Mouse (Mus musculus) gastrocnemius, postnatal 10 days (tissue): ENCODE data around the gene Arl10. TPM values are rescaled to one million over a fixed set of nuclear protein-coding genes. Genes with fewer than 3 reads are reported as not detected.
A peak's percentile ranks its signal among the peaks of the same experiment; 100 is the strongest.
"Not testable (repeated sequence)": the region's sequence is repeated elsewhere in the genome, so short reads cannot be mapped to it uniquely, and the experiment has no call there.

Experiments
- DNase-seq: peaks from one replicate; pipeline ENCODE4 v3.0.0; 2021; ENCODE audit warnings: mixed read lengths
- total RNA-seq, 2 experiments: library from RNA; stranded (reverse); gene quantifications; 2 replicates each; pipeline ENCODE4 v1.2.3; 2021

Gene Arl10
- total RNA-seq, 2 experiments from 2014 or later, result 6.0 to 7.8 TPM

DNA sequence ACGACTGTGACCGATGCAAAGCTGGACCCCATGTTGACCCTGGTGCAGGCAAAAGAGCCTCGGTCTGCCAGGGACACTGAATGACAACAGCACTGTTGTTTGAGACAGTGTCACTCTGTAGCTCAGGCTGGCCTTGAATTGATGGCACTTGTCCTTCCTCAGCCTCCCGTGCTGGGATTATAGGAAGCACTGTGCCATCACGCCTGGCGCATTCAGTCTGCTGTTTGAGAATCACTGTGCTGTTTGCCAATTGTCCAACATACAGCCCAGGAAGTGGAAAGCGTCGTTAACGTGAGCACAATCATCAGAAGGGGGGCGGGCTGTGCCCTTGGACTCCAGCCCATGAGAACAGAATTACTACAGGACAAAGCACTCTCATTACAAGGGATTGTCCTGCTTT, 7.3 kb downstream of the Arl10 start:
- DNase-seq, result no peak

DNA sequence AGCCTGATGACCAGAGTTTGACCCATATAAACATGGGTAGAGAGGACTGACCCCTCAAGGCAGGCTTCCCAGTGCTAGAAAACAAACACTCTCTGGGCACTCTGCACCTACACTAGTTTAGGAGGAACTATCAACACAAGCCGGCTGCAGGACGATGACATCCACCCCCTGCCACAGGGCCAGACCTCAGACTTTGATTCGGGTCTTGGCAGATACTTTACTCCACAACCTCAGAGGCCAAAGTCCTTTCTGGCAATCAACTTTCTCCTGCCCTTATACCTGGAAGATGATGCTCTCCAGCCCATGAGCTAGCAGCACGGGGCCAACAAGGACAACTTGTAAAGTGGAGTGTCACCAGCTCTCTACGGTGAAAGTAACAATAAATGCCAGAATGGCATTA, 8.0 kb downstream of the Arl10 start:
- DNase-seq, result no peak

DNA sequence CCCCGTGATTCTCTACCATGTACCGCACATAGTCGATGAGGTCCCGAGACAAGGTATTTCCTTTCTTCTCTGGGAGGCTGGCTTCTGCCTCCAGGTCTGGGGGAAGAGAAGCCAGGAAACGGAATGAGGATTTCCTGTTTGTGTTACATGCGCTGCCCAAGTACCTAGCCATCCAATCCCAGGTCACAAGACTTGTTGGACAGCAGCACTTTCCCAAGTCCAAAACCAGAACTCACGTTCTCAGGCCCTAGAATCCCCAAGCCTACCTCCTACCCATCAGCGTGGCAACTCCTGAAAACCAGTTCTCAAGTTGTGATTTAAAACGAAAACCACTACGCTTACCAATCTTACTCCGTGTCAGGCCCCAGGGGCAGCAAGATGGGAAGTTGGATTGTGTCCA, 11.0 kb downstream of the Arl10 start:
- DNase-seq, result no peak

DNA sequence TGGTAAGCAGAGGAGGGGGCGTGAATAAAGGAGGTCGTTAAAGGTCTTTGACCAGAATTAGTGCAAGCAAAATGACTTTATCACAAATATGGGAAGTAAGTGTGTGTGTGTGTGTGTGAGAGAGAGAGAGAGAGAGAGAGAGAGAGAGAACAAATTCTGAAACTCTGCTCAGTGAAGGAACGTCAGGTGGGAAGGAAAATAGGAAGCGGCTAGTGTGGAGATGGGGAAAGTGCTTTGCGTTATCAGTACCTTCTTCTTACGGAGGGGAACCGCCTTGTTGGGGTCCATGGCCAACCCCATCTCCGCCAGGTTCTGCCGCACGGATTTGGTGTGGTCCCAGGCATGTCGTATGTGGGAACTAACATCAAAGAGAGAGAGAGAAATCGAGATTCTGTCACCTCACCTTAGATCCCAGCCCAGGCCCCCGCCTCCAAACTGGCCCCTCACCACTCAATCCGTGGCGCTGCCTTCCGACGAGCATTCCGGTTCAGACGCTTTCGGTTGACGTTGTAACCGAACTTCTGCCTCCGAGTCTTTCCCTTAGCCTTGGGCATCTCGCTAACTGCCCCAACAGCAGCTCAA, 14.7 kb downstream of the Arl10 start:
- no peak for DNase-seq

DNA sequence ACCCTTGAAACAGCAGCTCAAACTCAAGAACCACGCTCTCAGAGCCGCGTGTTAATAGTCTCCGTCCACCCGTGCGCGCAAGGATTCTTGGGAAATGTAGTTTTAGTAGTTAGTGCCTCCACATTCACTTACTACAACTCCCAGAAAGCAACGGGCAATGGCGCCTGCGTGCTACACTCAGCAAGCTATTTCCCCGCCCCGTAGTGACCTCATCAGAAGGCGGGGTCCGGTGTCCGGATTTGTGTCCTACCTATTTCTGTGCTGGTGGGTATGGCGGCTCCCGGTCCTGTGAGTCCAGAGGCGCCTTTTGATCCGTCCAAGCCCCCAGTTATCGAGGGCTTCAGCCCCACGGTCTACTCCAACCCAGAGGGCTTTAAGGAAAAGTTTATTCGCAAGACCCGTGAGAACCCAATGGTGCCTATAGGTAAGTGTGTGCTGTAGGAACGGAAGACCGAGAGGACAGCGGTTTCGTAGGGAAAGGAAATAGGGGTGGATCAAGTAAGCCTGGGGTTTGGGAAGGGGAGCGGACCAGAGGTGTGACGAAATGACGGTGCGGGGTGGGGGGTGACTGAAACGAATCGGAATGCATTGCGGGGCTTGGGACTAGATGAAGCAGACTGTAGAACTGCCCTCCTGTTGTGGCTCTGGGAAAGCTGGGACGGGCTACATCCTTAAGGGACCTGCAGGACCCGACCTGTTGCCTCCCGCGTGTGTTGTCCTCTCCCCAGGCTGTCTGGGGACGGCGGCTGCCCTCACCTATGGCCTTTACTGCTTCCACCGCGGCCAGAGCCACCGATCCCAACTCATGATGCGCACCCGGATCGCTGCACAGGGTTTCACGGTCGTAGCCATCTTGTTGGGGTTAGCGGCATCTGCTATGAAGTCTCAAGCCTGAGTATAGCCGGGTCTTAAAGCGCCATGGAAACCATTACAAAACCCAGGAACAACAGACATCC, 15.5 kb downstream of the Arl10 start, which contains the start of the genes Nop16 and Higd2a:
Gene Nop16, minus strand, starts transcription at position 95 of the 956 bp plus-strand sequence.
Gene Higd2a, plus strand, starts transcription at position 212 of the 956 bp plus-strand sequence.
- DNase-seq, result peak; percentile 90

DNA sequence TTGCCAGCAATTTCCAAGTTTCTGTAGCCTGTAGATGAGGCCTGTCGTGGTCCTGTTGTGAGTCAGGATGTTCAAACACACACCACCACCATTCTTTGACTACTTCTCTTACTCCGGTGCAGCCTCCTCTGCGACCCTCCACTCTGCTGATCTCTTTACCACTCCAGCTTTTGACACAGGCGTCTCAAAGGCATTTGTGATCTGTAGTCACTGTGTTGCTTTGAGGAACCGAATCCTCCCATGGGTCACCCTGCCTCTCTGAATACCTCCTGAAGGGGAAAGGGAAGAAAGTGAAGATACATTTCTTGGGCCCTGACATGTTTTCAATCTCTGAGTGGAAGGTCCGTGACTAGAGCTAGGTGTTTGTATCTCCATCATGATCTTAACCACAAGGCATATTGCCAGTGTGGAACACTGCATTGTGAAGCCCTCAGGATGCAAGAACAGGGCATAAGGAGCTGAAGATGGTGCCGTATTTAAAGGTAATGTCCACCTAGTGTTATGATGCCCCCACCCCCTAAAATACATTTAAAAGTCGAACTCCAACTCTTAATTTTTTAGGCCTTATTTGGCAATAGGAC, 17.1 kb downstream of the Arl10 start:
- DNase-seq, result no peak

DNA sequence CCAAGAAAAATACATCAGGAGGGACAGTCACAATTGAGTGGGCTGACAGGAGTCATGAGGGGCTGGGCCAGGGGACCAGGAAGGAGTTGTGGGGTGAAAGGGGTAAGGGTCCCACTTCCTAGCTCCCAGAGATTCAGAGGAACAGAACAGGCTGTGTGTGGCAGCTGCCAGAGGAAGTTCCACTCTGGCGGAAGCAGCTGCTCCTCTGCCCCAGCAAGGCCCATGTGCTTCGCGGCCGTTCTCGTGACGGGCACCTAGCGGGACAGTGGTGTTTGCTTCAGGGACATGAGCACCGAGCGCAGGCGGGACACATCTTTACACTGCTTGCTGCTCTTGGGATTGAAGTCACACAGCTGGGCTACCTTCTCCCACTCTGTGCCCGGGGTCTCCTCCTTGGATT, 18.8 kb downstream of the Arl10 start:
- no peak for DNase-seq

DNA sequence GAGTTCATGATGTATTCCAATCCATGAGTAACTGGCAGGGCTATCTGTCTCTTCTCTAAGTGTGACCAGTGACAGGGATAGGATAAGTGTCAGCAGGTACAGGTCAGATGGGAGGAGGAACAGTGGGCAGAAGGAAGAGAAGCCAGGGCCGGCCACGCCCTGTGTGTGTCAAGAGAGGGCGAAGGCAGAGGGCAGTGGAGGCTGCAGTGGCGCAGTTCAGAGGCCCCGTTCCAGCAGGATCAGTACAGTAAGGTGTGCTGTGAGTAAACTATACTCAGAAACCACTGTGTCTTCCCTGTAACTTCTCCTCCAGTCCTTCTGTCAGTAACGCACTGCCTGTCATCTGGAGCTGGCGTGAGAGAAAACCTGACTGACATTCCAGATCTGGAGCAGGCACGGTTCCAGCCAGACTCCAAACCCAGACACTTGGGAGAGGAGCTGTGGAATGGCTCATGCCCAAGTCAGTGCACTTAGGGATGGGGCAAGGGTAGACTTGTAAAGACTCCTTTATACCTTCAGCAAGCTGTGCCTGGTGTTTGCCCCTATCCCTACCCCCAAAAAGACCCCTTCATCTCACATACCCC, 21.4 kb downstream of the Arl10 start:
- DNase-seq, result no peak

DNA sequence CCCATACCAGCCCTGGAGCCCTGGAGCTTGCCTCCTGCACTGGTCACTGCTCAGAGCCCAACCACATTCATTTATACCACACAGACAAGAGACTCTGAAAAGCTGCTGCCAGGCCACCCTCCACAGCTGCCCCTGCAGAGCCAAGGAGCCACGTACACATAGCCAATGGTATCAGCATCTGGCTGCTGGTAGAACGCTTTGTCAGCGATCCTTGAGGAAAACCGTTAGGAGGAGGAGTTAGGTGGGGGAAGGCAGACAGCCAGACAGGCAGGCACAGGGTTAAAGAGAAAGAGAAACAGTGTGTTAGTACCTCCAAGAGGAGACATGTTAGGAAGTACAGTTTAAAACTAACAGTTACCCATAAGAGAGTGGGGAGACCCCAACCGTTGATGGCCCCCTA, 22.1 kb downstream of the Arl10 start:
- DNase-seq, result no peak

DNA sequence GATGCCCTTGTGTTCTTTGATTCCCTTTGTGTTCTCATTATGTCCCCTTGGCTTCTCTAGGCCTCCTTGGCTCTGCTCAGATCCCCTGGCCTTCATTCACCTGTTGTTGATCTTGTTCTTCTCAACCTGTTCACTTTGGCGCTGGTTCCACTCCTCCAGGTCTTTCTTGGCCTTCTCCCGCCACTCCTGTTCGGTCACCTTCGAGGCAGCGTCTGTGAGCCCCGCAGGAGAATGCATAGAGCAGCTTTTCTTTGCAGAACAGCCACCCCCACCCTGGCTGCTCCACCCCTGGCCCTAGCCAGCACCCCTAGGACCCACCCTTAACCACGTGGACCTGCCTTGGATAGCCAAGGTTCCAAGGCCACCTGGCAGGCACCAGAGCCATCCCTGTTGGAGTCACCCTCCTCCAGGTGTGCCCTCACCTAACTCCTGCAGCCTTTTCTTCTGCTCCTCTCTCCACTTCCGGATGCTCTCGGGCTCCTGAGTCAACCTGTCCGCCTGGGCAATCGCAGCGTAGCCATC, 23.9 kb downstream of the Arl10 start:
- DNase-seq, result no peak

DNA sequence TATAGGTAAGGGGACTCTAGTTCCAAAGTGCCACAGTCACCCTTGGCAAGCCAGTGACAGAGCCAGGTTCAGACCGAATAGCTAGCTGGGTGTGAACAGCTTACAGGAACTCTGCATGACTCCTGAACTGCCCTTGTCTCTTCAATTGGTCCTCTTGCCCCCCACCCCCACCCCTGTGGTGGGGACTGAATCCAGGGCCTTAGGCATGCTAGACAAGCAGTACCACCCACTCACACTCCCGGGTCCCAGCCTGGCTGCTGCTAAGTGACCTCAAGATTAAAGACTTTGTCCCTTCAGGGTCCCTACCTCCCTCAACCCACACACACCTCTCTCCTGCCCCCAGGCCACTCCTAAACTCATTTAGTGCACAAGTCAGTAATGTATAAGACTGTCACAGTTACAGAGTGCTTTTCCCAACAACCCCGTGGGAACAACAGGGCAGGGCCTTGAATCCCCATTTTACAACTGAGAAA, 27.9 kb downstream of the Arl10 start:
- no peak for DNase-seq

DNA sequence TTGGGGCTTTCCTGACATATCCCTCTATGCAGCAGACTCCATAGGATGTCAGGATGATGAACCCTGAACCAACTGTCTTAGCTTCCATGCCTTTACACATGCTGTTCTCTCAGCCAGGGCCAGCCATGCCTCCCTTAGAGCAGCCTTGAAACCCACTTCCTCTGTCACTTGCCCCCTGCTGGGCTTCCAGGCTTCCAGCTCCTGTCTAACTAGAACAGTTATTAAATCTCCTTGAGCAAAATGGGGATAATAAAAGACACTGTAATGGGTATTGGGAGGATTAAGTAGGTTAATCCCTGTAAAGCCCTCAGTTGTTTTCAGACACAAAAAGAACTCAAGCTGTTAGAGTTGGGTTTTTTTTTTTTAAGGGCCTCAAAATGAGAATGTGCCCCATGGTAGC, 28.7 kb downstream of the Arl10 start:
- DNase-seq, result no peak

DNA sequence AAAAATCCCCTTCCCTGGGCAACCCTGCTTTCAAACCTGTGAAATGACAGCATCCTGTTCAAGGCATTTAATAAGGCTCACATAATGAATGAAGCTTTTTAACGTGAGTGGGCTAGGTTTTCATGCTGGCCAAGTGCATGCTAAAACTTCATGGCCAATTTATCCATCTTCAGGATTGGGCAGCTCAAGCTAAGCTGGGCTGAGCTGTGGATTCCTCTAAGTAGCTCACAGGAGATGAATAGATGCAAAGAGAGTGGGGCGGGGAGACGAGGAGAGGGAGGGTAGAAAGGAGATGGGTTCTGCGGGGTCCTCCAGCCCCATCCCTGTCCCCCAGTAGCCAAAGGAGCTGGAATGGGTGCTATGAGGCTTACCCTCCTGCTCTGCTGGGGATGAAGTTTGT, 29.4 kb downstream of the Arl10 start:
- DNase-seq, result no peak

DNA sequence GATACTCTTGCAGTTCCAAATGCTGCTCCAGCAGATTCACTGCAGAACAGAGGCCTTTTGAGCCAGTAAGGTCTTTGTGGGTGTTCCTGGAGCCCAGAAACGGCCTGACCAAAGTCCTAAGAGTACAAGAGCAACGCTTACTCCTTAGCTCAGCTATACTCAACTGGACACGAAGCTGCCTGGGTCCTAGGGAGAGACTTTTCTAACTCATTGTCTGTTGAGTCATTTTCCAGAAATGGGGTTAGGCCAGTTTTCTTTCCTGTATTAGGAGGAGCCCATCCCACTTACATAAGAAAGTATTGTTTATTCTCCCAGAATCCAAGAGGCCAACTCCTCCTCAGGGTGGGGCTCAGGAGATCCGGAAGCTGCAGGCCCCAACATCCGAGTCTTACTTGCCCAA, 30.6 kb downstream of the Arl10 start:
- DNase-seq, result no peak

DNA sequence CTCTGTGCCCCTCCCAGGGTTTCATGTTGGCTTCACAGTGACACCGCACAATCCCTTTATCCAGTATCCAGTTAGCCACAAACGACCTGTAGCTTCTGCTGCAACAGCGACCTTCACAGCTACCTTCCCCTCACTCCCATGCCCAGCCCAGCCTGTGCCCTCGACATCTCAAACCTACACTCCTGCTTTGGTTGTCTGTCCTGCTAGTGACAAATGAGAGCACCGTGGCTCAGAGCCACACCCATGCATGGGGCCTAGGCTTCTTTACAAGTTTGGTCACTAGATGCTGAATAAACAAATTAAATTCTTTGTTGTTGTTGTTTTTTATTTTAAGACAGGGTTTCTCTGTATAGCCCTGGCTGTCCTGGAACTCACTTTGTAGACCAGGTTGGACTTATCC, 32.4 kb downstream of the Arl10 start:
- DNase-seq, result no peak

DNA sequence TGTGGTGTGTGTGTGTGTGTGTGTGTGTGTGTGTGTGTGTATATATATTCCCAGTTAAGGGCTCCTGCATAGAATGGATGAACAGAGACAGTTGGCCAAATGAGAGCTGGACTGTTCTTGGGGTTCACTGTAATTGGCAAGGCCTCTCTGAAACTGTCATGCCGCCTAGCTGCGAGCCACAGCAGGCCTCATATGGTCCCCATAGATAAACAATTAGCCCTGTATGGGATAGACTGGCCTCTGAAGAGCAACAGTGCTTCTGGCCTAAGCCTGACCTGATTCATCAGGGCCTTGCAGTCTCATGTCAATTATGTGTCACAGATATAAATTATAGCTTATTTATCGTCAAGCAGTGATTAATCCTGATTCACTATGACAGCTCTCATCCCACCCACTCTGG, 33.2 kb downstream of the Arl10 start:
- no peak for DNase-seq

DNA sequence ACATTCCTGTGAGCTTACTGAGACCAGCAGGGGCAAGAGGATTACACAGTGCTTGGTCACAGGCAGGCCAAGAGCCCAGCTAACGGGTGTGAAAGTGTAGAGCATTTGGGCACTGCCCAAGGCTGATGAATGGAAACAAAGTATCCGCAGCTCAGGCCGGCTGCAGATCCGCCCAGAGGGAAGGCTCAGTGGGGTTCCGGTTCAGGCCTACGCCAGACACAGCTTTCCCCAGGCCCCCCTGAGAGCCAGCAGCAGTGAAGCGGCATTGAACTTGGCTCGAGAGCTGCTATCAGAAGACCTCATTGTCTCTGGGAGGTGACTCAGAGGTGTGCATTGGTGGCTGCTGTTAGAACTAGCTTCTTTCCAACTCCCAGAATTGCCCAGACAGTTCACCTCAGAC, 33.9 kb downstream of the Arl10 start:
- peak; percentile 35 for DNase-seq

DNA sequence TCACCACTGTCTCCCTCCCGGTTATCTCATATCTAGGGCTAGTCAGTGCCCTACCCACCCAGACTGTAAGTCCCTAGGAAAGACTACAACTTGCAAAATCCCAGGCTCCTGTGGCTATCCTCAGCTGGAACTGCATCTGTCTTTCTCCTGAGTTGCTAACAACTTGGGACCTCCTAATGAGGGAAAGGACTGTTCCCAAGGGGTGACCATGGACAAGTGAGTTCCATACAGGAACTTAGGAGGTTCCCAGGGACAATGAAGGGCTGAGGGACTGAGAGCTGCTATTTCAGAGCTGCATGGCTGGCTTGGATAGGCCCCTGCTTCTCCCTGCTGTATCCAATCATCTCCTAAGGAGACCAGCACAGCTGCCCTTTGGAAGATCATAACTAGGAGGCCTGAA, 34.5 kb downstream of the Arl10 start:
- no peak for DNase-seq

DNA sequence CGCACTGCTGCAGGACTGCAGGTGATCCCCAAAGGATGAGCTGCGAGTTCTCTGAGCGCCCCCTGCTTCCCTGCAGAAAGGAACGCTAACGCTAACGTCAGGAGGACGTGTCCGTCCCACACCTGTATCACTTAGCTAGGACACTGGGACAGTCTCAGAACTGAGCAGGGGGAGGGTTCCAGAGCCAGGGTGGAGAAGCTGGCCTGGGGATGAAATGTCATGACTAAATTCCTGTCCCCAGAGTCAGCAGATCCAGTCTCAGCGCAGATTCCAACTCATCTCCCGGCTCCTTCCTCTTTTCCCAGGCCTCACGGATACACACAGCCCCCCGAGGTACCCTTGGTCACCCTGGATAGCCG, 35.8 kb downstream of the Arl10 start:
- DNase-seq, result no peak

DNA sequence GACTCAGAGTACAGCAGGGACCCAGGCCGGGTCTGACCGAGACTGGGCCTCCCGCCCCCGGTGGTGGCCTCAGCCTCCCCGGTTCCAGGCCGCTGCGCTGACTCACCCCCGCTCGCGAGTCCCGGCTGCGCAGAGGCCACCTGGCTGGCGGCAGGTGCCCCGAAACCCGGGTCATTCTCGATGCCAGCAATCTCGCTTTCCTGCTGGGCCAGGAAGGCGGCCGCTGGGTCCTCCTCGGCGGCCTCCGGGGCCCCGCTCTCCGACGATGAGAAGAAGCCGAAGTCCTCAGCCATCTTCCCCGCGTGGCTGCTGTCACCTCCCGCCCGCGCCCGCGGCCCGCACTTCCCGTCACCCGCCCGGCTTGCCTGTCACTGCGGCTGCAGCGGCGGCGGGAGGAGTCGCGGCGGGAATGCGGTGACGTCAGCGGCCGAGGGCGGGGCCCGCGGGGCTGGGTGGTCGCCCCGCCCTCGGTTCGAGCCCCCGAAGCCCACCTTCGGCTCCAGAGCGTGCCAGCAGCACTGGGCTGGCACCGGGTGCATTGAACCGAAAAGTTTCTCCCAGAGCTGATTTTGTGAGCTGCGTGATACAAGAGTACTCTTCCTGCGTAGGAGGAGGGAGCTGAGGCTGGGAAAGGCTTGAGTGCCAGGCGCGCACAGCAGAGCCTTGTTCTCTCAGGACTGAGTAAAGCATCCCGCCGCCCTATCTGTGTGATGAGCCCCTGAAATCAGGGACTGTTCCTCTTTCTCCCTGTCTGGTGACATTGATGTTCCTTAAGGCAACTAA, 36.3 kb downstream of the Arl10 start, which contains the start of gene Cltb:
Gene Cltb, minus strand, starts transcription at position 373 of the 783 bp plus-strand sequence.
- peak; percentile 93 for DNase-seq

DNA sequence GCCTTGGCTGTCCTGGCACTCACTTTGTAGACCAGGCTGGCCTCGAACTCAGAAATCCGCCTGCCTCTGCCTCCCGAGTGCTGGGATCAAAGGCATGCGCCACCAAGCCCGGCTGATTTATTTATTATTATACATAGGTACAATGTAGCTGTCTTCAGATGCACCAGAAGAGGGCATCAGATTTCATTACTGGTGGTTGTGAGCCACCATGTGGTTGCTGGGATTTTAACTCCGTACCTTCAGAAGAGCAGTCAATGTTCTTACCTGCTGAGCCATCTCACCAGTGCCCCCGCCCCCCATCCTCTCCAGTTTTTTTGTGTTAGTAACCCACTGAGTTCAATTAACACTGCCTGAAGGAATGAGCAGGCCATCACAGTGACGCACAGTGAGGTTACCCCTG, 38.3 kb downstream of the Arl10 start:
- DNase-seq, result not testable (repeated sequence)

DNA sequence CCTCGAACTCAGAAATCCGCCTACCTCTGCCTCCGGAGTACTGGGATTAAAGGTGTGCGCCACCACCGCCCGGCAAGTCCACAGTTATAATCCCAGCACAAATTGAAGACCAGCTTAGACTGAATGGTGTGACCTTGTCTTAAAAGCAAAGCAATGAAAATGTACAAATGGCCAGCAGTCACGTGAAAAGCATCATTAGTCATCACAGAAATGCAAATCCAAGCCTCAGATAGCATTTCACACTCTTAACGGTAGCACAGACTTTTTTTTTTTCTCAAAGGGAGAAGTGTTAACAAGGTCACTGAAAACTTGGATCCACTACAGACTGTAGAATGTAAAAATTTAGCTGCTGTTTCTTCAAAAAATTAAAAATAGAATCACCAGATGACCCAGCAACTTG, 41.5 kb downstream of the Arl10 start:
- no peak for DNase-seq
